Mouse (Mus musculus): ENCODE results near the gene Rnf166. TPM values are rescaled to one million over a fixed set of nuclear protein-coding genes. Genes with fewer than 3 reads are reported as not detected.

Gene Rnf166
- total and polyA plus RNA-seq, 3 experiments: 36.9 to 99.4 (median 41.6) TPM

GRCm38 (mm10) chr8:122520611-122521010 lies 44.7 kb upstream of the Rnf166 start:
- no peak overlapping the region for H3K4me3 ChIP-seq
- DNase-seq: peak in 1 of 2 experiments; percentile 38
- WGBS: 41% methylated on average over 11 of the region's 11 CpGs
- H3K79me2 ChIP-seq (replicated peaks; ENCODE audit: control insufficient read depth, insufficient read depth, low read length): no peaks in the 10 kb centered on the region
- H3K36me3 ChIP-seq (ENCODE audit: control insufficient read depth, insufficient read depth, low read length): no peaks in the 10 kb centered on the region
- H3K9ac ChIP-seq (ENCODE audit: low read depth, low read length): 0 out of 2 replicates have a peak overlapping the region, but pooled peaks have one; percentile 5
- peaks cover 56% of the 10 kb centered on the region for H3K4me1 ChIP-seq (ENCODE audit: control insufficient read depth, insufficient read depth, low read length)
- peak overlapping the region; percentile 88 for H3K27ac ChIP-seq
- H3K27me3 ChIP-seq (ENCODE audit: control insufficient read depth, insufficient read depth, low read length): no peaks in the 10 kb centered on the region
- TF ChIP-seq EP300 (IDR thresholded peaks at IDR 0.05; ENCODE audit: insufficient read depth, low read depth, low read length) (no peak), CTCF (IDR thresholded peaks at IDR 0.05) (no peak), POLR2A (IDR thresholded peaks at IDR 0.05; ENCODE audit: insufficient read depth, low read depth, low read length) (no peak)
- intact Hi-C loops (cut with DNase I): no loop called here

DNA sequence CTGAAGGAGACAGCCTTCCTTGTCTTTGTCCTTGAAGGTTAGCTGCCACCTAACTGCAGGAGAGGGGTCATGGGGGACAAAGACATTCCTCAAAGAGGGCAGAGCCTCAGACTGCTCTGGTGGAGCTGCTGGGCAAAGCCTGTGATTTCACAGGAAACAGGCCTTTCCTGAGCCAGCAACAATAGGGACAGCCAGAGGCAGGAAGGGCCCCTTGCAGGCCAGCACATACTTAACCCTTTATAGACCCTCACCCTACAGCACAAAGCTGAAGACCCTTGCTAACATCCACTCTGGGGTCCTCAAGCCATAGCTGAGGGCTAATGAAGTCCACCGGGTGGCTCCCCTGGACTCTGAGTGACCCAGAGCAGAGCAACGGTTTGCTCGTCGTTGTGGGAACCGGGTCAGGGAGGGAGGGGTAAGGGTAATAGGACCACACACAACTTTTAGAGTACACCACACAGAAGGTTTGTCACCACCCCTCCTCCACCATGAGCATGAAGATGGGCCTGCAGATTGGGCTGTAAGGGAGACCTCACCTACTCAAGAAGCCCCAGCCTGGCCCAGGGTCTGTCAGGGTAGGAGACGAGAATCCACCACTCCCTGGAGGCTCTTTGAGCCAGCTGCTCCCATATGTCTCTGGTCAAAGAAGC lies 41.8 kb upstream of the Rnf166 start:
- Histone ChIP-seq H3K9ac (ENCODE audit: low read depth, low read length) (peak overlapping the region; percentile 34), H3K4me1 (ENCODE audit: control insufficient read depth, insufficient read depth, low read length) (peaks cover 41% of the 10 kb centered on the region), H3K36me3 (ENCODE audit: control insufficient read depth, insufficient read depth, low read length) (no peaks in the 10 kb centered on the region), H3K4me3 (peak overlapping the region; percentile 36), H3K27me3 (ENCODE audit: control insufficient read depth, insufficient read depth, low read length) (no peaks in the 10 kb centered on the region), H3K27ac (peak overlapping the region; percentile 88), H3K79me2 (replicated peaks; ENCODE audit: control insufficient read depth, insufficient read depth, low read length) (no peaks in the 10 kb centered on the region)
- TF ChIP-seq POLR2A (IDR thresholded peaks at IDR 0.05; ENCODE audit: insufficient read depth, low read depth, low read length) (peak; percentile 67), EP300 (IDR thresholded peaks at IDR 0.05; ENCODE audit: insufficient read depth, low read depth, low read length) (peak; percentile 95), CTCF (IDR thresholded peaks at IDR 0.05) (no peak)
- 26% methylated on average over 6 of the region's 6 CpGs for WGBS
- peak; percentile 63 to 75 for DNase-seq
- intact Hi-C loops (cut with DNase I): no loop called here

- Histone ChIP-seq H3K9ac (ENCODE audit: low read depth, low read length) (no peak overlapping the region), H3K4me3 (no peak overlapping the region), H3K4me1 (ENCODE audit: control insufficient read depth, insufficient read depth, low read length) (peaks cover 50% of the 10 kb centered on the region), H3K27me3 (ENCODE audit: control insufficient read depth, insufficient read depth, low read length) (no peaks in the 10 kb centered on the region), H3K36me3 (ENCODE audit: control insufficient read depth, insufficient read depth, low read length) (no peaks in the 10 kb centered on the region), H3K79me2 (replicated peaks; ENCODE audit: control insufficient read depth, insufficient read depth, low read length) (no peaks in the 10 kb centered on the region), H3K27ac (peak overlapping the region; percentile 88)
- TF ChIP-seq POLR2A (IDR thresholded peaks at IDR 0.05; ENCODE audit: insufficient read depth, low read depth, low read length) (no peak), EP300 (IDR thresholded peaks at IDR 0.05; ENCODE audit: insufficient read depth, low read depth, low read length) (no peak), CTCF (IDR thresholded peaks at IDR 0.05) (no peak)
- intact Hi-C loops (cut with DNase I): loop anchor here (1.0 kb wide), 1 partner anchor 32 kb away; no protein-coding TSS in a partner anchor
- 79% methylated on average over 14 of the region's 14 CpGs for WGBS
- no peak for DNase-seq
Measured at GRCm38 (mm10) chr8:122515699-122516098, 39.8 kb upstream of the Rnf166 start.

DNA sequence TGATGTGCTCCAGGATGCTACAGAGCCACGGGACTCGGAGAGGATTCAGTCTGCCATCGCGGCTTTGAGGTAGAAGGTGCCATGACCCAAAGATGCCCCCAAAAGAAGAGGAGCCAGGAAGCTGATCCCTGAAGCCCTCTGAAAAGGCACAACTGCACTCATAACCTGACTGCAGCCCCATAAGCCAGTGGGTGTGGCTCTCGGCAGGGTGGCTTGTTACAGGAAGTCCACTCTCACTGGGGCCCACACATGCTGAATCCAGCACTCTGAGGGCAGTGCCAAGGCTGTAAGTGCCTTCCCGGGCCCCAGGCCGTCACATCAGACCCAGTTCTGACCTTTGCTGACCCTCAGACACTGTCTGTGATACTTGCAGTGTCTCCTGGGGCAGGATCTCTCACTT lies 36.5 kb upstream of the Rnf166 start:
- Histone ChIP-seq H3K4me3 (no peak overlapping the region), H3K79me2 (replicated peaks; ENCODE audit: control insufficient read depth, insufficient read depth, low read length) (no peaks in the 10 kb centered on the region; the same call in none of the 2 replicates), H3K27me3 (ENCODE audit: control insufficient read depth, insufficient read depth, low read length) (no peaks in the 10 kb centered on the region), H3K27ac (peak overlapping the region; percentile 67), H3K36me3 (ENCODE audit: control insufficient read depth, insufficient read depth, low read length) (no peaks in the 10 kb centered on the region), H3K9ac (ENCODE audit: low read depth, low read length) (no peak overlapping the region), H3K4me1 (ENCODE audit: control insufficient read depth, insufficient read depth, low read length) (peaks cover 32% of the 10 kb centered on the region)
- no peak for DNase-seq
- TF ChIP-seq EP300 (IDR thresholded peaks at IDR 0.05; ENCODE audit: insufficient read depth, low read depth, low read length): no peak
- no peak for TF ChIP-seq POLR2A (IDR thresholded peaks at IDR 0.05; ENCODE audit: insufficient read depth, low read depth, low read length)
- no peak for TF ChIP-seq CTCF (IDR thresholded peaks at IDR 0.05)
- WGBS: 57% methylated on average over 7 of the region's 7 CpGs
- intact Hi-C loops (cut with DNase I): no loop called here

DNA sequence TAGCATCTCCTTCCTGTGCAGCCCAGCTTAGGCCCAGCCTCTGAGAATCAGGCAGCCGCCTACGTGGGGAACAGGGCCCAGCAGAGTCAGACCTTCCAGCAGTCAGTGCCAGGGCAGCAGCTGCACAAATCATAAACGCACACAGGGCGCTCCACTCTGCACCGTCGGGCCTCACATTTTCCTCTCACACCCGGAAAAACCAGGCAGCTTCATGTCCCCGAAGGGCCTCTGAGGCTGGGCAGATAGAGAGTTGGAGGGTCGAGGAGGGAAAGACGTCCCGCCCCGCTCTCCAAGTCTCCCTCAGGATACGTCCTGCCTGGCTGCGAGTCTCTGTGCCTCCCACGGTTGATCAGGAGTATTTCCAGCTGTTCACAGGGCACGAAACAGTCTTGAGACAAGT lies 35.7 kb upstream of the Rnf166 start:
- DNase-seq: peak; percentile 70 to 76
- TF ChIP-seq CTCF (IDR thresholded peaks at IDR 0.05) (no peak), POLR2A (IDR thresholded peaks at IDR 0.05; ENCODE audit: insufficient read depth, low read depth, low read length) (0 out of 2 replicates have a peak, but pooled peaks have one; percentile 11), EP300 (IDR thresholded peaks at IDR 0.05; ENCODE audit: insufficient read depth, low read depth, low read length) (0 out of 2 replicates have a peak, but pooled peaks have one; percentile 4)
- H3K4me3 ChIP-seq: no peak overlapping the region
- no peaks in the 10 kb centered on the region for H3K36me3 ChIP-seq (ENCODE audit: control insufficient read depth, insufficient read depth, low read length)
- 26% methylated on average over 16 of the region's 16 CpGs for WGBS
- H3K4me1 ChIP-seq (ENCODE audit: control insufficient read depth, insufficient read depth, low read length): peaks cover 26% of the 10 kb centered on the region
- H3K27ac ChIP-seq: peak overlapping the region; percentile 67
- intact Hi-C loops (cut with DNase I): no loop called here
- peak overlapping the region; percentile 8; the same call in 1 of the 2 replicates for H3K9ac ChIP-seq (ENCODE audit: low read depth, low read length)
- no peaks in the 10 kb centered on the region for H3K27me3 ChIP-seq (ENCODE audit: control insufficient read depth, insufficient read depth, low read length)
- H3K79me2 ChIP-seq (replicated peaks; ENCODE audit: control insufficient read depth, insufficient read depth, low read length): no peaks in the 10 kb centered on the region; the same call in none of the 2 replicates

DNA sequence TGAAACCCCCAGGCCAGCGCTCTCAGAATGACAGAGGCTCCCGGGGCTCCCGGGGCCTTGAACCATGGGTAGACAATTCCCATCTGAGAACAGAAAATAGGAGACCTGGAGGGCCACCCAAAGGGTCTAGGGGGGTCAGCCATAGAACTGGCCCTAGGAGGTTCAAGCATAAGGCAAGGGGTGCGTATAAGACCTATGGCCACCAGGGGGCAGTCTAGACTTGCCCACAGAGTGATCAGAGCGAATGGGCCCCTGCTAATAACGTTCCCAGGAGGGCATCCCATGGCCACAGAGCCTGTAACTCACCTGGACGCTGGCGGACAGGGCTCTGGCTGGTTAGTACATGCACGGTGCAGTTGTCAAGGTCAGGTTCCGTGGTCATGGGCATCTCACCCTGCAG lies 25.0 kb upstream of the Rnf166 start:
- intact Hi-C loops (cut with DNase I): loop anchor here (1.0 to 5.0 kb wide), 3 partner anchors 50 to 329 kb away; partner anchors contain the start of genes Galns, Piezo1 and Trappc2l
- 29% methylated on average over 10 of the region's 10 CpGs for WGBS
- H3K36me3 ChIP-seq (ENCODE audit: control insufficient read depth, insufficient read depth, low read length): no peaks in the 10 kb centered on the region

More for the DNA sequence above, 25.0 kb upstream of the Rnf166 start:
- Histone ChIP-seq H3K9ac (ENCODE audit: low read depth, low read length) (no peak overlapping the region), H3K79me2 (replicated peaks; ENCODE audit: control insufficient read depth, insufficient read depth, low read length) (no peaks in the 10 kb centered on the region), H3K27ac (no peak overlapping the region), H3K27me3 (ENCODE audit: control insufficient read depth, insufficient read depth, low read length) (no peaks in the 10 kb centered on the region), H3K4me3 (no peak overlapping the region), H3K4me1 (ENCODE audit: control insufficient read depth, insufficient read depth, low read length) (no peaks in the 10 kb centered on the region)
- peak; percentile 79 to 84 for DNase-seq
- TF ChIP-seq CTCF (IDR thresholded peaks at IDR 0.05) (no peak; the same call in 1 of the 2 replicates), EP300 (IDR thresholded peaks at IDR 0.05; ENCODE audit: insufficient read depth, low read depth, low read length) (peak; percentile 94)
